Mouse (Mus musculus) gastrocnemius, postnatal 36 days (tissue): ENCODE measurements around the gene Pamr1. TPM values are rescaled to one million over a fixed set of nuclear protein-coding genes. Genes with fewer than 3 reads are reported as not detected.

Source experiments
- DNase-seq, 2 experiments: peaks; one replicate each; pipeline ENCODE4 v3.0.0; 2022
- intact Hi-C: fragments of 180-260 bp; cut with DNase I; formaldehyde crosslinking; loops from one replicate; pipeline ENCODE4 v1.15.1; 2025
- total RNA-seq, 2 experiments: library from RNA; stranded (reverse); gene quantifications; 2 replicates each; pipeline ENCODE4 v1.2.3; 2021

The Pamr1 gene
- total RNA-seq, 2 experiments from 2014 or later = 3.8 TPM

DNA sequence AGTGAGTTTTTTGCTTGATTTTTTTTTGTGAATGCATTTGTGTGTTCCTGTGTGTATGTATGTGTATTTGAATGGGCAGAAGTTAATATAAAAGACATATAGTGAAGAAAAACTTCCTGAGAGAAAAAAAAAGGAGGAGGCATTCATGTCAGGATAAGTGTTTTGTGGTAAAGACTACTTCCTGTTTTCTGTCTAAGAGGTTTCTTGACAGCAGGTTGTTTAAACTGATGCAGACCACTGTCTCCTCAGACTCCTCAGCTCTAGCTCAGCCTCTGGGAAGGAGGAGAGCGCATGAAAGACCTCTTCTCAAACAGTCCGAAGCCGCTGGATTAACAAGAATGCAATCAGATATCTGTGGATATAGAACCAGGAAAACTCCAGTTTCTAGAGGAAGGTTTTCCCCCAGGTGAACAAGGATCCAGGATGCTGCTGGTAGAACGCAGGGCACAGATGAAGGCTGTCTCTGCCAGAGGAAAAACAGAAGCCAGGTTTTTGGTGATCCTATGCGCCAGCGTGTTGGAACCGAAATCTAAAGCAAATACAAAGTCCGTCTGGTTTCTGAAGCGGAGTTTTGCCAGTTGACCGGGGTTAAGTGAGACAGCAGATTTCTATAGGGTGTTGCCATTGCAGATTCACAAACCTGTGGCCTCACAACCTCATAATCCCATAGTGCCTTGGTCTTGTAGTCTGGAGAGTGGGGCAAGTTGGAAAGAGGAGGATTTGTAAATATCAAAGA is 45.8 kb downstream of the Pamr1 start:
- DNase-seq = no peak
- intact Hi-C loops = loop anchor here (10.0 kb wide), 1 partner anchor 419 kb away; no protein-coding TSS in a partner anchor

DNA sequence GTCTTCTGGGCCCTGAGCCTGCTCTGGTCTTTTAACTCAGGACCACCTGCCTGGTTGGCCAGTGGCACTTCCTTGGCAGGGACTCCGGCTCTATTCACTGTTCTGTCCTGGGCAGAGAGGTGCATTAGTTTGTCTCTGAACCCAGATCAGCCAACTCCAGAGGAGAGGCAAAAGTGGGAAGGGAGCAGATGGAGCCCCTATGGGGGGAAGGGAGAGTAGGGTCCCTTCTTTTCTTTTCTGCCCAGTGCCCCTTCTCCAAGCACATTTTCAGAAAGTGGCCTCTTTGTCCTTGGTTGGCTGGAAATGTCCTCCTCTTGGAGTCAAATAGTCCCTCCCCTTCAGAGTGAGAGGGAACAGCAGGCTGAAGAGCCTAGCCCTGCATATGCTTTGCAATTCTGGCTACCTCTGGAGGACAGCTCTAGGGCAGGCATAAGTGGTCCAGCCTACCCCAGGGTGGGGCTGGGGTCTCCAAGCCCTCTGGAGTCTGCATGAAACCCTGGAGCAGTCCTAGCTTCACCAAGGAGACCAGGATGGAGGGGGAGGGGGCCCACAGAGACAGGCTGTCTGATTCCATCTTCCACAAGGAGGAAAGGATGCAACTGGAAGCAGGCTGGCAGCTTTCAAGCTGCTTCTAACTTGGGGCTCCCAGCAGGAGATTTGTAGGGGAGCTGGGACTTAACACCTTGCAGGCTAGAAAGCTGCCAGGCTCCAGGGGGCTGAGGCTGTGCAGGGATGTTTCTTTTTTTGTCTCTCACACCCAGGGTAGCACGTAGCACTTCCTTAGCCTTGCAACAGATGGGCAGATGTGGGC is 49.3 kb downstream of the Pamr1 start:
- intact Hi-C loops = loop anchor here (10.0 kb wide), 1 partner anchor 416 kb away; no protein-coding TSS in a partner anchor
- no peak for DNase-seq

DNA sequence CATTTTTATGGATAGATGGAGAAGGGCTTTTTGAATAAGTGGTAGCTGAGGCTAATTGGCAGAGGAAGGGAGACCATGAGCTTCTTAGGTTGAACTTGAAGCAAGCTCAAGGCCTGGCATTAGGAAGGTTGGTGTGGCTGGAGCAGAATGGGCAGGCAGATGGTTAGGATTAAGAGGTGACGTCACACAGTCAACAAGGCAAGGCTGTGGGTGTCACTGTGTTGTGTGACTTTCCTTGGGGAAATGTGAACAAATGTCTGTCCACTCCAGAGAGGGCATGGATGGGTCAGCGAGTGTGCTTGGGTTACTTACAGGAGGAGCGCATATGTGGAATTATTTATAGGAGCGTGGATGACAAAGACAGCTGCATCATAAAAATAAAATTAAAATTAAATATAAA is 50.7 kb downstream of the Pamr1 start:
- intact Hi-C loops = no loop called here
- DNase-seq = no peak

DNA sequence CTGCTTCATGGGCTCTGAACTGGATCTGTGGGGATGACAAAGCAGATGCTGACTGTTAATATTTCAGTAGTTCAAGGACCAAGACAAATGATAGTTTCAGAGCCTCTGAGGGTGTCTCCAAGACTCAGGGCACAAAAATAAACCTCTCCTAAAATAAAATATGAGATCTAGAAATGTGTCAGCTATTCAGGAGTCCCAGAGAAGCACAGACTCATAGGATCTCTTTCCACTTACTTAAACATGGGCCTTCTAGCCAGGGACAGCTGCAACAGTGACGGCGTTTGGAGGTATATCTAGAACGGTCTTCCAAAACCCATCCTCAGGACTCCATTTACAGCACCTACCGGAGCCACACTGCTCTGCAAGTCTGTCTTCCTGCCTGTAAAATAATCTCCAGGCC is 60.7 kb downstream of the Pamr1 start:
- intact Hi-C loops = no loop called here
- DNase-seq = no peak

DNA sequence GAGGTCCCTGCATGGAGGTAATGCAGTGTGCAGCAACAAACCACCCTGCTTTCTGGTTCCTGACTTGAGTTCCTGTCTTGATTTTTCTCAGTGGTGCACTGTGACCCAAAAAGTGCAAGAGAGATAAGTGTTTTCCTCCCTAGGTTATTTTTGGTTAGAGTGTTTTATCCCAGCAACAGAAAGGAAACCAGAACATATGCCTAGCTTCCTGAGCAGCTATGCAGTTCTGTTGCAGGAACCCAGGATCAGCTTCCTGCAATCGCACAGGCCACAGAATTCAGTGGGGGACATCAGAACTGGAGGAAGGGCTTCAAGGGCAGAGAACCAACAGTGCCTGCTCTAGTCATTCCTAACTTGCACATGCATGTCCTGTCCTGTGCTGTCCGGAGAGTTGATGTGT is 66.8 kb downstream of the Pamr1 start:
- no peak for DNase-seq
- intact Hi-C loops = no loop called here

DNA sequence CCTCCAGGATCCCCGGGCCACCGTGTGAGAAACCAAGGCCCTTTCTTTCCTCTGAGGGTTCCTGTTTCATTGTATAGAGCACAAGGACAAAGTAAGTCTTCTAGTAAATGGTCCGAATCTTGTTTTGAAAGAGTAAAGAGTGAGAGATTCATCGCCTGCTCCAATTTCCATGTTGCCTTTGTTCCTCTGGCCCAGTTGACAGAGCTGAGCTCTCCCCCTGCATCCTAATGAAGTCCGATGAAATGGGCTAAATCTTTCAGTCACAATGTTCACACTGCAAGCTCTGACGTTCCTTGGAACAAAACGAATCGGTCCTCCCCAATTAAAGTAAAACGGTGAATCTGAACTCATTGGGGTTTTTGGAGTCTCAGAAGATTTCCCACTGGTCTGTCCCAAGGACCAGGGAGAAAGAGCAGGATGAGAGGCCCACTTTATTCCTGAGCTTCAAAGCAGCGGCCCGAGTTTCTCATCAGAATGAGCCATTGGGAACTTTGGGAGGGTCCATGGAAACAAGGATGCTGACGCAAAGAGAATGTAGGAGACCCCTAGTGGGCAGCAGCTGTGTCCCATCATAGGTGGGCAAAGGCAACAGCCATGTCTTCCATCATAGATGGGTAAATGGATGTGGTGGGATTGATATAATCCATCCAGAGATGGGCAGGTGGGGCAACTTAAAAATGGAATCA is 71.1 kb downstream of the Pamr1 start:
- DNase-seq = no peak
- intact Hi-C loops = no loop called here

DNA sequence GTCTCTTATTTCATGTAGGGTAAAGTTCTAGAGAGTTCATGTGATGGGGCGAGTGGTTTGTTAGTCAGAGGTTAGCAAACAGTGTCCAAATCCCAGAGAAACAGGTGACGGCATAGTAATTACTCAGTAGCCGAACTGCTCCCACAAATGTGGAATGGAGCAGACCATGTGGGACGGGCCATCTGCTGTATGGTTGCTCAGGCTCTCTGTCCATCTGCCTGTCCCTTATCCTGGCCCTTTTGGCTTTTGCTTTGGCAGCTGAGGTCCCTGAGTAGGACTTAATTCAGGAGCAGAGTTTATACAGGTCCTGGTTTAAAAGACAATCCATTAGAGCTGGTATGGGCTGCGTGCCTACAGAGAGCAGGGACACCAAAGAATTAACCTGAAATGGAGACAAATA is 72.4 kb downstream of the Pamr1 start:
- DNase-seq = no peak
- intact Hi-C loops = no loop called here

DNA sequence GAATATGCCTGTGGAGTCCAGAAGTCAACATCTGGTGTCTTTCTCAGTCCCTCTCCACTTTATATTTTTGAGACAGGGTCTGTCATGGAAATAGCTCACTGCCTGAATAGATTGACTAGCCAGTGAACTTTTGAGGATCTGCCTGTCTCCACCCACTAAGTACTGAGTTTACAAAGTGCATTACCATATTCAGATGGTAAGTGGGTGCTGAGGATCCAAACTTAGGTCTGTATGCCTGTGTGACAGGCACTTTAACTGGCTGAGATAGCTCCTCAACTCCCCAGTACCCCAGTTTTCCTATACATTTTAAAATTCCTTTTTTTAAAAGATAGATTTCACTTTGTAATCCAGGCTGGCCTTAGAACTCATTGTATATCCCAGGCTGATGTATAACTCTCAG is 73.1 kb downstream of the Pamr1 start:
- DNase-seq = no peak
- intact Hi-C loops = no loop called here

DNA sequence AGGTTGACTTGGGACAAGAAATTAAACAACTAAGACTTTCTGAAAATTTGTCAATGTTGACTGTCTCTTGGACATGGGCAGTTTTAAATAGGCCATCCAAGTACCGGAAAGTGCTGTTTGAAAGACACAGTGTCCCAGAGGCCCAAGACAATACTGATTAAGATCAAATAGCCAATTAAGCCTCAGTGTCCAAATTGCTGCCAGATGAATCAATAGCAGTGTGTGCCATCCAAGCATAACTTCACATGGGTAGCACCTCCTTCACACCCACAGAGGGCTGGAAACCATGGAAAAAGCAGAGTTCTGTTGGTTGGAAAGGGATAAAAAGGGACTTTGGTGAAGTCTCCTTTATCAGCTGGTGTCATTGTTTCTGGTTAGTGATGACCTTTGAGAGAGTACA is 74.7 kb downstream of the Pamr1 start:
- intact Hi-C loops = no loop called here
- no peak for DNase-seq

DNA sequence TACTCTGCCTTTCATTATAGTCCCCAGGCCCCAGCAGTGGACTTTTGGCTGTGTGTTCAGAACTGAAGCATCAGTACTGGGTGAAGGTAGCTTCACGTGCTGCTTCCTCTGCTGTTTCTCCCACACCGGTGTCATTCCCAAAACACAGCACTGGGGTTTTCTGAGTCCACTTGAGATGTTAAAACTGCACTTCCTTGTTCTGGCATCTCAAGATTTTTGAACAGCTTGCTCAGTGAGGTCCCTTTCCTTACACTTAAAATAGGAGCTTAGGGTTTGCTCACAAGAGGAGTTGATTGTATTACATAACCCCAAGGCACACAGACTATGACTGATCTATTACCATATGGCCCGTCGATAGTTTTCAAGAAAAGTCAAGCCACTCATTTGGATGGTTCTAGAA is 82.5 kb downstream of the Pamr1 start:
- intact Hi-C loops = no loop called here

DNA sequence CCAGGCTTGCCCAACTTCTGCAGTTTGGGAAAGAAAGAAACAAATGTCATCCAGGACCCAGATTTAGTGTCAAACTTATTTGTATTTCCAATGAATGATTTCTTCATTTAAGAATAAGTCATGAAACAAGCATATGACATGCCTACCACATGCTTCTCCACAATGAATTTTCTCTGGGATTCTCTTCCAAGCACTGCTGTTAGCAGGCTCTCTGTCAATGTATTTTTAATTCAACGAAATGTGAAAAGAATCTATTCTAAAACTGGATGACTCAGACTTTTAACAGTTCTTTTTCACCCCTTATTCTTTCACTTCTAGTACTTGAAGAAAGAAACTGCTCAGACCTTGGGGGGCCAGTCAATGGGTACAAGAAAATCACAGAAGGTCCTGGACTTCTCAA is 84.2 kb downstream of the Pamr1 start:
- intact Hi-C loops = no loop called here
- no peak for DNase-seq

More for the DNA sequence above, 82.5 kb downstream of the Pamr1 start:
- no peak for DNase-seq

DNA sequence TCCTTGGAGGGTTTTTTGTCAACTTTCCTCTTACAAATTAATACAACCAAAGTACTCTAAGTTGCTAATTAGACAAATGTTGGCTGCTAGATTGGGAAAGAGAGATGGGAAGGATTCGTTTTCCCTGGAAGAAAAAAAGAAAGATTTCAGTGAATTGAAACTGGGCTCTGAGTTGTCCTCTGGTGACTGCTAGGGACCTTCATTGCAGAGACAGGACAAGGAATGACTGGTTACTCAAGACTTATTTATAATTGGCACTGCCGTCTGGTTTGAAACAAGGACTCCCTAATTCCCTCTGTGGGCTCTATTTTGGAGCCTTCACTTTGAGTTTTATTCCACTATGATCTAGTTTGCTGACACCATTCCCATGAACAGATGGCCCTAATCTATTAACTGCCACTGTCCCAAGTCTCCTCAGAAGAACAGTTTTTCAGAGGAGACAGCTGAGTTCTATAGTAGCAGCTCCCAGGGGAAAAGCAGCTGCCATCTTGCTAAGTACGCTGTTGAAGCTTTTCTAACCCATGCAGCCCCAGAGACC is 85.8 kb downstream of the Pamr1 start:
- intact Hi-C loops = no loop called here
- no peak for DNase-seq

DNA sequence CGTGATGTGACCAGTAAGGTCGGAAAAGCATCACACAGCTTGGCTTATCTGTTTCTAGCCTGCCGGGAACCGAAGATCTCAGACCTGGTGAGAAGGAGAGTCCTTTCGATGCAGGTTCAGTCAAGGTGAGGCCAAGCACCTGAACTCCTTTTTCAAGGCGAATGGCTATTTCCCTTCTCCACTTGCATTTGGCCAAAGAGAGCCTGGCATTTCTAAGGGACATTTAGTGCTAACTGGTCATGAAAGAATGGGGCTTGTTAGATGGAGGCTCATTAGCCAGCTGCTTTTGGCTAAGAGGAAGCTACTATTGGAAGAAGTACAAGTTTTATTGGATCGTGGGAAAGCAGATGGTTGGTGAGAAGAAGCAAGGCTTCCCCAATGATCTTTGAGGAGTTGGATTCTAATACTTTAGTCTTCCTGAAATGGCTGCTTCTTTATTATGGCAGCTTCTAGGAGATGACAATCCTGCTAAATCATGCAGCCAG is 86.3 kb downstream of the Pamr1 start:
- intact Hi-C loops = no loop called here
- no peak for DNase-seq

DNA sequence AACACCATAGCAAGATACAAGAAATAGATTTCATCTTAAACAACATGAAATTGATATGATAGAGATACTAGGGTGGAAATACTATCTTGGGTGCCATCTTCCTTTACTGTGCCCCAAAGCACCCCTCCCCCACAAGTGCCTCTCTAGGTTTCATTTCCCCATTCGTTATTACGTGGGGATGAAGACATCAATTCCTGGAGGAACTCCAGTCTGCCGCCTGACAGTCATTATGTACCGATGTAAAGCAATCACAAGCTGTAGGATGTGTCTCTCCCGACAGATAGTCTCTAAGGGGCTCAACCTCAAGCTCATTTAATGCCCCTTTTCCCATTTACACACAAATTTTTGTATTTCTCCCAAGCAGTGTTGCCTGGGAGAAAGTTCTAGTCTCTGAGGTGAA is 88.3 kb downstream of the Pamr1 start:
- intact Hi-C loops = no loop called here
- DNase-seq = no peak

DNA sequence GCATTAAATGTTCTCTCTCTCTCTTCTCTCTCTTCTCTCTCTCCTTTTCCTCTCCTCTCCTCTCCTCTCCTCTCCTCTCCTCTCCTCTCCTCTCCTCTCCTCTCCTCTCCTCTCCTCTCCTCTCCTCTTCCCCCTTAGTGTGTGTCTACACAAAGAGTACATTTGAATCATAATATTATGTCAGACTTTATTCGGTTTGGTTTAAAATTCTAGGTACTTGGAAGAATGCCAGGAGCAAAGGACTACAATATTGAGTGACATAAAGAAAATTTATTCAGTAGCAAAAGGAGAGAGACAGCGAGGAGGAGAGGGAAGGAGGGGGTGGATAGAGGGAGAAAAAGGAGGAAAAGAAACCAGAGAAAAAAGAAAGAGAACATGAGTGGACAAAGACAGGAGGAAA is 88.9 kb downstream of the Pamr1 start:
- intact Hi-C loops = no loop called here
- DNase-seq = no peak

DNA sequence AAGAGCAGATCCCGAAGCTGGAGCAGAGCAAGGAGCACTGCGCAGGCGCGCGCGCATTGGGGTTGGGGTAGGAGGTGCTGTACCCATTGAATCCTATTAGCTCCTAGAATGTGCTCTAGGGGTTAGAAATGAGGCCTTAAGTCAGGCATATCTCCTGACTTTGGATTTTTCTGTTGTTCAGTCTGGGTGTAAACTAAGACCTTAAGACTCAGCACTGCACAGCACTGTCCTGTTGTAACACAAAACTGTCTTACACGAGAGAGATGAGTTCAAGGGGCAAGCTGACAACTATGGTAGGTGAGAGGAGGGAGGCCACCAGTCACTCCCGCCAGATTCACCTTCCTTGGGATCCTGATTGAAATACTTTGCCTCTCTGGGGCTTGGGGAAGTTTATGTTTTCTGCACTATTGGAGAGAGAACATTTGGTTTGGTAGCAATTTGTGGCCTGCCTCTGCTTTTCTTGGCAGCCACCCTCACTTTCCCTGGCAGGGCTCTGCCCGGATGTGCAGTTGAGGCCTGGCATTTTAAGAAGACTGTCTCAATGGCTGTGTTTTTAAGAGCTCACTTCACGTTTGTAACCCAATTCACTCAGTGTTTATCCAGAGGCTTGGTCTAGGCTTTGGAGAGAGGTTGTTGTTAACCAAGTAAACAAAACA is 99.2 kb downstream of the Pamr1 start:
- DNase-seq = no peak

DNA sequence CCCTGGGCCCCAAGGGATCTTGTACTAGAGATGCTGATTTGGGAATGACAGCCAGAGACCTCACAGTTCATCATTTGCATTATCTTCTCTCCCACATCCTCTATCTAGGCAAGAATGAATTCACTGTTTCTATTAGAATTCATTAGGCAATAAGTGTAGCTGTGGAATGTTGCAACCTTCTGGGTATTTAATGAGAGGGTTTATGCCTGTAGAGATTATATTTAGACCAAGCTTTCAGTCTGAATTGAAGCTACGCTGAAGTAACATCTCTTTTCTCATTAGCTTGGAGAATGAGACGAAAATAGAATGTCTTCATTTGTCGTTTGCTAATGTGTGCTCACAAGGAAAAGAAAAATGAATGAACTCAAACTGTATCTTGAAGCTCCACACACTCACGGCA is 100.5 kb downstream of the Pamr1 start:
- intact Hi-C loops = no loop called here
- no peak for DNase-seq

More for the DNA sequence above, 99.2 kb downstream of the Pamr1 start:
- intact Hi-C loops = no loop called here

DNA sequence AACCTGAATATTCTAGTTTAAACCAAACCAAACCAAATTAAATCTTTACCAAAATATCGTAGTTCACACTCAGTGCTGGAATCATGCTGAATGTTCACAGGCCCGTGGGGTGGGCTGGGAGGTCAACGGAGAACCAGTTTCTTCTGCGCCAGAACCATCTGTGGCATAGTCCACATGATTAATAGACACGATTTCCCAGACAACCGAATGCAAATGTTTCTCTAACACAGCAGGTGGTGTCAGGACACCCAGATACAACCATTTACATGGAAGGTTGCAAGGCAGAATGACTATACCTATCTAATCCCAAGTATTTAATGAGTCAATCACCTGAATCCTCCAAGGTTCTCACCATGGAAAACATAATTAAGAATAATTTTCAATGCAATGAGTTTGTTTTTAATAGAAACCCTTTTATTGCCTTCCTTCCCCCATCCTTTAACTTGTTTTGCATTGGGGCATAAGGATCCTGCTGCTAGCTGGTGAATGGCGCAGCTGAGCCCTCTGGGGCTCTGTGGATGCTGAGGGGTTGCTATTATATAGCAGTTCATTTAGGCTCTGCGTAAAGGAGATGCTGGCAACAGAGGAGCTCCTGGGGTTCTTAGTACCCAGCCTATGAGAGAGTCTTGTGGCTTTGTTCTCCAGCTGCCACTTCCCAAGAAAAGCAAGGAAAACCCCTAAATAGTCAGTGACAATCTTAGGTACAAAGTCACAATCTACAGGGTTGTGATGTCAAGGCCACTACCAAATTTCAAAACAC is 106.3 kb downstream of the Pamr1 start:
- no peak for DNase-seq
- intact Hi-C loops = no loop called here

DNA sequence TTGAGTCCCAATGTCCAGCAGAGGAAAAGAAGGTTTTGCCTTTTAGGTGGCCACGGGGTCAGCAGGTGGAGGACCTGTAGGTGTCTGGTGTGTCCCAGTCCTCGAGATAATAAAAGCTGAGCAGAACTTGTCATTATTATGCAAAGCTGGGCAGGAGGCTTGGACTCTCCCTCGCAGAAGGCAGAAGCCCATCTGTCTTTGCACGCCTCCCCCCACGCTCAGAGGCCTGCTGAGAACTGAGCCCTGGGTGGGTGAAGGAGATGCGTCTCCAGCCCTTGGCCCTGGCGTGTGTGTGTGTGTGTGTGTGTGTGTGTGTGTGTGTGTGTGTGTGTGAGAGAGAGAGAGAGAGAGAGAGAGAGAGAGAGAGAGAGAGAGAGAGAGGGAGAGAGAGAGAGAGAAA is 107.9 kb downstream of the Pamr1 start:
- no peak for DNase-seq
- intact Hi-C loops = no loop called here

DNA sequence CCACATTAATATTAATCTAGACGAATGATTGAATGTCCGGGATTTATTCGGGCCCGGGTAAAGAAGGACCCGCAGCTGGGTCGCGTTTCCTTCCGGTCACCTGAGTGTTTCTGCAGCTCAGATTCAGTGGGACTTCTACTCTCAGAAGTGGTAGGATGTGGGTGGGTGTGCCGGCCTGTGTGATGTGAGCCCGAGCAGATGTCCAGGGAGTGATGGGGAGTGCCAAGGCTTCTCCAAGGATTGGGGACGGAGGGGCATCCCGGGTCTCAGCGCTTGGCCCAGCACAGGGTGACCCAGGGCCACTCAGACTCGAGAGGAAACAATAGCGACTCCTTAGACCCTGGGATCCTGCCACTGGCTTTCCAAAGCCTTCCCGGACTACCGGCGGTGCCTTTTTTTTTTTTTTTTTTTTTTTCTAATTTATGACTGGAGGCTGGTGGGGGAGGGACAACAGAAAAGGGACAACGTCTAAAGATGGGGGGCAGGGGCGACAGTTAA is 108.4 kb downstream of the Pamr1 start, which contains the start of gene Slc1a2:
Gene Slc1a2, plus strand, starts transcription at position 497 of the 498 bp plus-strand sequence.
- no peak for DNase-seq
- intact Hi-C loops = no loop called here
